Mouse (Mus musculus) forebrain, embryonic 14.5 days (tissue): Measurements from ENCODE around the gene Zfp786. TPM values are rescaled to one million over a fixed set of nuclear protein-coding genes. Genes with fewer than 3 reads are reported as not detected.
"Not testable (repeated sequence)": the region's sequence is repeated elsewhere in the genome, so short reads cannot be mapped to it uniquely, and the experiment has no call there.

Source experiments
- ATAC-seq: fragments of 200-750 bp; cut with Nextera tagmentation; 2 replicates; pipeline ENCODE4 v1.8.0; 2017; ENCODE audit warnings: mild to moderate bottlenecking, moderate library complexity
- DNase-seq: peaks from one replicate; pipeline ENCODE4 v3.0.0-alpha.2; 2015; ENCODE audit warnings: low spot score
- H3K27ac ChIP-seq: fragments of 300-500 bp; sonication (generic); 2 replicates; pipeline ENCODE4 v1.5.1; 2014; ENCODE audit warnings: low read depth, mild to moderate bottlenecking, control low read depth, low read length, moderate library complexity
- H3K27me3 ChIP-seq: fragments of 300-500 bp; sonication (generic); replicated peaks from 2 replicates; pipeline ENCODE4 v1.6.1; 2014; ENCODE audit warnings: low read length, control low read depth, mixed read lengths; ENCODE audit not compliant: control insufficient read depth, insufficient read depth
- H3K36me3 ChIP-seq: fragments of 300-500 bp; sonication (generic); 2 replicates; pipeline ENCODE4 v1.6.1; 2014; ENCODE audit warnings: low read length, control low read depth; ENCODE audit not compliant: control insufficient read depth, insufficient read depth
- H3K4me1 ChIP-seq: fragments of 300-500 bp; sonication (generic); 2 replicates; pipeline ENCODE4 v1.6.1; 2014; ENCODE audit warnings: antibody characterized with exemption, low read length, control low read depth; ENCODE audit not compliant: control insufficient read depth, insufficient read depth
- H3K4me2 ChIP-seq: fragments of 300-500 bp; sonication (generic); 2 replicates; pipeline ENCODE4 v1.6.1; 2014; ENCODE audit warnings: mild to moderate bottlenecking, control low read depth, low read length
- H3K4me3 ChIP-seq: fragments of 300-500 bp; sonication (generic); 2 replicates; pipeline ENCODE4 v1.5.1; 2014; ENCODE audit warnings: low read depth, low read length, control low read depth
- H3K9ac ChIP-seq: fragments of 300-500 bp; sonication (generic); 2 replicates; pipeline ENCODE4 v1.6.1; 2014; ENCODE audit warnings: mild to moderate bottlenecking, low read length, control low read depth, moderate library complexity
- H3K9me3 ChIP-seq: fragments of 300-500 bp; sonication (generic); replicated peaks from 2 replicates; pipeline ENCODE4 v1.6.1; 2016; ENCODE audit warnings: low read length, control low read depth, mixed read lengths; ENCODE audit not compliant: control insufficient read depth
- WGBS: fragments of 180-500 bp; shearing (Covaris S2); extraction: QIAGEN DNeasy Blood & Tissue Kit; methylation state at CpG from one replicate; pipeline ENCODE4 v1.1.7; 2014; 5-methylcytosine and 5-hydroxymethylcytosine counted together
- polyA plus RNA-seq: library from polyadenylated mRNA; unstranded; fragments of >200 nt; fragmentation: Nextera tagmentation; extraction: Ambion mirVana; gene quantifications from 2 replicates; pipeline ENCODE4 v1.2.1, GENCODE M21; 2014

The Zfp786 gene
- polyA plus RNA-seq, 1 experiment from 2014 or later: 10.6 TPM

DNA sequence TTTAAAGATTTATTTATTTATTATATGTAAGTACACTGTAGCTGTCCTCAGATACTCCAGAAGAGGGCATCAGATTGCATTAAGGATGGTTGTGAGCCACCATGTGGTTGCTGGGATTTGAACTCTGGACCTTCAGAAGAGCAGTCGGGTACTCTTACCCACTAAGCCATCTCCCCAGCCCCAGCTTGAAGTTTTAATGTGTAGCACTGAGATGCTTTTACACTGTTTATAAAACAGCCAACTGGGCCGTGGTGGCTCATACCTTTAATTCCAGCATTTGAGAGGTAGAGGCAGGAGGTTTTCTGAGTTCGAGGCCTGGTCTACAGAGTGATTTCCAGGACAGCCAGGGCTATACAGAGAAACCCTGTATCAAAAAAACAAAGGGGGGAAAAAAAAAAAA is 27.1 kb upstream of the Zfp786 start:
- H3K4me2 ChIP-seq, ATAC-seq, H3K27ac ChIP-seq, H3K9me3 ChIP-seq, DNase-seq, H3K27me3 ChIP-seq, H3K9ac ChIP-seq, H3K4me3 ChIP-seq, H3K4me1 ChIP-seq: not testable (repeated sequence)
- 95% methylated on average over 3 of the region's 3 CpGs for WGBS
- H3K36me3 ChIP-seq: peaks cover 38% of the 10 kb centered on the region

DNA sequence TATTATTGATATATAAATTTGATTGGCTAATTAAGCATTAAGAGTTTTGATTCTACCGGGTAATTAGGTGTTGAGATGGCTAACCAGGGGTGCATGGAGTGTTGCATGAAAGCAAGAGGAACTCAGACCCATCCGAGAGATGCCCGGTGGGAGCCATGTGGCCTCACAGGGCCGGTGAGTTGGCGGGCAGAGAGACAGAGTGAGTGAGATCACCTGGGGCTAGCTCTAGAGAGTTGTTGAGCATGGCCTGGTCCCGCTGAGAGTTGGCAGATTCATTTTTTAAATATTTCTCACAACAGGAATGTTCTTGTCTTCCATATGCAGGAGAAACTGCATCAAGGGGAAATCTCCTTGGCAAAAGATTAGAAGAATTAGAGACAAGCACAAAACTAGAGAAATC is 26.6 kb upstream of the Zfp786 start:
- Histone ChIP-seq H3K4me3 (no peak overlapping the region), H3K36me3 (peaks cover 35% of the 10 kb centered on the region), H3K27me3 (no peaks in the 10 kb centered on the region), H3K27ac (no peak overlapping the region), H3K9ac (no peak overlapping the region), H3K9me3 (no peaks in the 10 kb centered on the region), H3K4me1 (no peaks in the 10 kb centered on the region), H3K4me2 (no peak overlapping the region)
- no peak for DNase-seq
- WGBS: 91% methylated on average over 6 of the region's 6 CpGs
- ATAC-seq: no peak

DNA sequence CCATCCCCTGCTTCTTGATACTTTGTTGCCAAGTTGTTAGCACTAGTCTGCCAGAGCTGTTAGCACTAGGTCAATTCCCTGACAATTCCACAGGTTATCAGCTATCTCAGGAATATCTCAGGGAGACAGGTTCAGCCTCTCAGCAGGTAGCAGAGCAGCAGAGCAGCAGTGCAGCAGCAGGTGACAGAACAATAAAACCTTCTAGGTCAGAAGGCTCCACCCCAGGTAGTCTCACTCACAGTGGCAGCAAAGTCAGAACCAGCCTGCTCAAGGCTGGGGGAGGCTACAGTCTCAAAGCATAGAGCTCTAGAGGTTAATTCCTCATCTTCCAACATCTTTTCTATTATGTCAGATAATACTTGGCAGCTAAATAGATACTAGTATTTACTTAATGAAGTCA is 15.1 kb upstream of the Zfp786 start:
- no peak overlapping the region for H3K4me3 ChIP-seq
- no peaks in the 10 kb centered on the region for H3K4me1 ChIP-seq
- no peak for DNase-seq
- H3K27ac ChIP-seq: no peak overlapping the region
- H3K27me3 ChIP-seq: no peaks in the 10 kb centered on the region
- peaks cover 19% of the 10 kb centered on the region; the same call in 1 of the 2 replicates for H3K36me3 ChIP-seq
- no peak for ATAC-seq
- no peaks in the 10 kb centered on the region for H3K9me3 ChIP-seq
- no peak overlapping the region for H3K9ac ChIP-seq
- H3K4me2 ChIP-seq: no peak overlapping the region

DNA sequence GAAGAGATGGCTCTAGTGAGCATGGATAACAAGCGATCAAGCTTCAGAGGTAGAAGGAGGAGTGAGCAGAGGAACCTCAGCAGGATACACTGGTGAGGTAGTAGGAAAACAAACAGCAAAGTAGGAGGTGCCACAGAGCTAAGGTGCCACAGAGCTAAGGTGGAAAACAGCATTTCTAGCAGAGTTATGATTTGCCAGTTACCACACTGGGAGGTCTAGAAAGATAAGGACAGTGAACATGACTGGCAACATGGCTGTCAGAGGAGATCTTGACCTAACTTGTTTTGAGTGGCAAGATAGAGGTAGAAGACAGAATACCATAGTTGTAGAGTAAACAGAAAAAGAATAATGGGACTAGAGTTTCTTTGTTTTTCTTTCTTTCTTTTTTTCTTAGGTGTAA is 11.7 kb upstream of the Zfp786 start:
- Histone ChIP-seq H3K27me3 (no peaks in the 10 kb centered on the region), H3K9me3 (no peaks in the 10 kb centered on the region), H3K4me3 (no peak overlapping the region), H3K9ac (no peak overlapping the region), H3K4me2 (no peak overlapping the region), H3K4me1 (no peaks in the 10 kb centered on the region), H3K27ac (no peak overlapping the region), H3K36me3 (peaks cover 23% of the 10 kb centered on the region; the same call in 1 of the 2 replicates)
- 92% methylated on average over 1 of the region's 1 CpGs for WGBS
- no peak for DNase-seq
- no peak for ATAC-seq

DNA sequence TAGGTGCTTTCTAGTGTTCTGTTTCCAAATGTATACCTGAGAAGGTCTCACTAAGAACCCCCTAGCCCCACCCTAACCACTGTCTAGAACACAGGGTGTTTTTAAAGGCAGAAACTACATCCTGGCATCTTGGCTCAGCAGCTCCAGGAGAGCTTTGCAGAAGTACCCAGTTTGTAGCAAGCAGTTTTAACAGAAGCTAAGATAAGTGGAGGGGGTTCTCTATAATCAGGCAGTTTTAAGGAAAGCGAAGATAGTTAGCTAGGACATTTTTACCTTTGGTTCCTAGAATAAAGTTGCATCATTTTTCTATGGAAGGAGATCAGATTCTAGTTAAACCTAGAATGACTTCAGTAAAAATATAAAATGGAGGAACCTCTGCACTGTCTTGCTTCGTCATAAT is 11.2 kb upstream of the Zfp786 start:
- no peaks in the 10 kb centered on the region for H3K4me1 ChIP-seq
- no peak overlapping the region for H3K9ac ChIP-seq
- no peak overlapping the region for H3K27ac ChIP-seq
- no peaks in the 10 kb centered on the region for H3K27me3 ChIP-seq
- no peaks in the 10 kb centered on the region for H3K9me3 ChIP-seq
- peaks cover 22% of the 10 kb centered on the region; the same call in 1 of the 2 replicates for H3K36me3 ChIP-seq
- WGBS: 95% methylated on average over 2 of the region's 2 CpGs
- H3K4me2 ChIP-seq: no peak overlapping the region
- DNase-seq (no peak), ATAC-seq (no peak)
- H3K4me3 ChIP-seq: no peak overlapping the region

DNA sequence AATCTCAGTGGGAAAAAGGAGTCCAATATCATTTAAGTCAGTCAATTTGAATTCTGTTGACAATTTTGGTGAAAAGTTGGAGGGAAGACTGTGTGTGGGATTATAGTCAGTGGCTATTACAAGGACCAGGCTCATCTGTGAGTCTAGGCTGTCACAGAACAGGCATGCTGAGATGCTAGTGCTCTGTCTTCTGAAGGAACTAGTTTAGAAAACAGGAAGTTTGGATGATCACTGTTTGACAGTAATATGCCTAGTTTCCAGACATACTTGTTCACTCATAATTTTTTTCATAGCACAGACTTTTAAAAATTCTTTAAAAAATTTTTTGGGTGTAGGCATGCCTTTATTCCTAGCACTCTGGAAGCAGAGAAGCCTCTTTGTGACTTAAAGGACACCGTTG is 10.4 kb upstream of the Zfp786 start:
- H3K27ac ChIP-seq: no peak overlapping the region
- peaks cover 18% of the 10 kb centered on the region; the same call in 1 of the 2 replicates for H3K36me3 ChIP-seq
- no peak overlapping the region for H3K9ac ChIP-seq
- WGBS: 92% methylated on average over 1 of the region's 1 CpGs
- no peaks in the 10 kb centered on the region for H3K9me3 ChIP-seq
- DNase-seq (no peak), ATAC-seq (no peak)
- no peak overlapping the region for H3K4me2 ChIP-seq
- H3K27me3 ChIP-seq: no peaks in the 10 kb centered on the region
- H3K4me3 ChIP-seq: no peak overlapping the region
- H3K4me1 ChIP-seq: 0 out of 2 replicates have a peak, but pooled peaks cover 2% of the 10 kb centered on the region

DNA sequence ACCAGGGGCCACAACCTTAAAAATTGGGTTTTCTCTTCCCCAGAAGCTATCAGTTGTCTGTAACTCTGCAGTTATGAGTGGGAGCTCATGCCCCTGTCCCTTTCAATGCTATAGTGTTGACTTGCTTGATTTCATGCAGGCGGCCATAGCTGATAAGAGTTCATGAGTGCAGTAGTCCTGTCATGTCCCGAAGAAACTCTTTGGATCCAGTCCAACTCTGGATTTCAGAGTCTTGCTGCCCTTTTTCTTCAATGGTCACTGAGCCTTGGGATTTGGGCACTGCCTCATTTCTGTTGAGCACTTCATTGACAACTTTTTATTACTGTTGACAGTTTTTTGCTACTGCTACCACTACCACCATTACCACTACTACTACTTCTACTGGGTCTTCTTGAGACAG is 7.0 kb upstream of the Zfp786 start:
- Histone ChIP-seq H3K36me3 (peaks cover 12% of the 10 kb centered on the region; the same call in 1 of the 2 replicates), H3K4me3 (no peak overlapping the region), H3K4me1 (0 out of 2 replicates have a peak, but pooled peaks cover 2% of the 10 kb centered on the region), H3K9ac (no peak overlapping the region), H3K27ac (no peak overlapping the region), H3K9me3 (no peaks in the 10 kb centered on the region), H3K4me2 (no peak overlapping the region), H3K27me3 (no peaks in the 10 kb centered on the region)
- 83% methylated on average over 2 of the region's 2 CpGs for WGBS
- ATAC-seq (no peak), DNase-seq (no peak)

DNA sequence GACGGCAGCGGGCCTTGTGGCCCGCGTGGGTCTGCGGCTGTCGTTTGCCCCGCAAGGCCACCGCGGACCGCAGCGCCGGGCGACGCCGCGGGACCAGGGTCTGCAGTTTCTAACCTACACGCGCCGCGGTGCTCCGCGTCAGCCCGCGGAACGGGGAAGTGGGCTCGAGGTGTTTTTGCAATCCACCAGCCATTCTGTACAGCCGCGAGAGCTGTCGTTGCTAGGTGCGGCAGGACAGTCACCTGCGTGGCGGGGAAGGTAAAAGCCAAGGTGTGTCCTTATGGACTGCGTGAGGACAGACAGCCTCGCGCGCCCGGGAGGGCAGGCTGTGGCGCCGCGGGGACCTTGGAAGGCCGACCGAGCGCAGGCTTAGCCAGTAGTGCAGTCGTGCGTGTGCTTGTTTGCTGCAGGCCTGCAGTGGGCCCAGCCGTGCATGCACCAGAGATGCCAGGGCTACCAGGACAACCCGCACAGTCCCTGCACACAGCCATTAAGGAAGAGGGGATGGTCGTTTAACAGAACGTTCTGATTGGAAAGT is 5.4 kb upstream of the Zfp786 start:
- H3K36me3 ChIP-seq: peaks cover 4% of the 10 kb centered on the region; the same call in 1 of the 2 replicates
- H3K4me2 ChIP-seq: peak overlapping the region; percentile 75
- under 1% methylated on average over 49 of the region's 49 CpGs for WGBS
- ATAC-seq (peak; percentile 83), DNase-seq (peak; percentile 75)
- H3K4me3 ChIP-seq: peak overlapping the region; percentile 90
- peak overlapping the region; percentile 95 for H3K9ac ChIP-seq
- no peaks in the 10 kb centered on the region for H3K27me3 ChIP-seq
- H3K9me3 ChIP-seq: no peaks in the 10 kb centered on the region
- peak overlapping the region; percentile 96 for H3K27ac ChIP-seq
- 0 out of 2 replicates have a peak, but pooled peaks cover 2% of the 10 kb centered on the region for H3K4me1 ChIP-seq

DNA sequence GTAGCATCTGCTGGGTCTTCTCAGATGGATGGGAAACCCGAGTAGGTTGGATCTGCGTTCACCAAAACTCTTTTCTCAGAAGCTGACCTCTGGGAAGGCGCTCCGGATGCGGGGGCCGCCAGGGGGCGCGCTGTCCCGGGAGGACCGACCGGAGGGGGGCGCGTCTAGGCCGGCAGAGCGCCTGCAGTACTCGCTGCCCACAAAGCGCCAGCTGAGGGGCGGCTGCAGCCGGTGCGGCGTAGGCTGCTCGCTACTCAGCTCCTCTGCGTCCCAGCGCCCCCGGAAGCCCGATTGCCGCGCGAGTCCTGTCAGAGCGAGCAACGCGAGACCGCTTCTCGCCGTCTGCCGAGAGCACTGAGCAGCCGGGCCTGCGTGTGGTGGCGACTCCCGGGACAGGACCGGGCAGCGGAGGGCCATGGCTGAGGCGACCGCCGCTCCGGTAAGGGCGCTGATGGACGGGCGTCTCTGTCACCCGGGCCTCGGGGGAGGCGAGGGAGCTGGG is 4.9 kb upstream of the Zfp786 start, which contains the start of gene Zfp398:
Zfp398 (plus strand) TSS at position 180 of the 502 bp plus-strand sequence.
- Histone ChIP-seq H3K27ac (peak within 1 kb of the TSS; percentile 96), H3K27me3 (no peaks in the 10 kb centered on the region), H3K4me2 (peak within 1 kb of the TSS; percentile 75), H3K36me3 (peaks cover 4% of the 10 kb centered on the region; the same call in 1 of the 2 replicates), H3K4me1 (0 out of 2 replicates have a peak, but pooled peaks cover 2% of the 10 kb centered on the region), H3K9ac (peak within 1 kb of the TSS; percentile 95), H3K4me3 (peak within 1 kb of the TSS; percentile 90), H3K9me3 (no peaks in the 10 kb centered on the region)
- peak; percentile 97 for ATAC-seq
- under 1% methylated on average over 49 of the region's 52 CpGs for WGBS
- DNase-seq: peak; percentile 96
